Mouse (Mus musculus) bone marrow macrophage, adult 2 months (primary cell): ENCODE measurements around the gene Ifitm2. TPM values are rescaled to one million over a fixed set of nuclear protein-coding genes. Genes with fewer than 3 reads are reported as not detected.

ENCODE experiments used
- H3K27ac ChIP-seq: 2 replicates; pipeline ENCODE4 v1.5.1; 2012; ENCODE audit warnings: low read depth, low read length; ENCODE audit not compliant: insufficient read depth
- H3K4me1 ChIP-seq: 2 replicates; pipeline ENCODE4 v1.6.1; 2012; ENCODE audit warnings: low read length; ENCODE audit not compliant: control insufficient read depth, insufficient read depth
- H3K4me3 ChIP-seq: 2 replicates; pipeline ENCODE4 v1.5.1; 2012; ENCODE audit warnings: mild to moderate bottlenecking, low read length, moderate library complexity; ENCODE audit not compliant: insufficient read depth
- CTCF ChIP-seq: IDR thresholded peaks from 2 replicates; pipeline ENCODE4 v1.5.1; 2012; ENCODE audit warnings: low read depth, mild to moderate bottlenecking, low read length, moderate library complexity
- POLR2A ChIP-seq: IDR thresholded peaks from 2 replicates; pipeline ENCODE4 v1.6.1; 2012; ENCODE audit warnings: mild to moderate bottlenecking, low read depth, low read length, borderline replicate concordance
- polyA plus RNA-seq: library from polyadenylated mRNA; stranded (reverse); fragments of >200 nt; gene quantifications from 2 replicates; pipeline ENCODE4 v1.2.4, GENCODE M21; 2012; ENCODE audit not compliant: missing spikeins, insufficient read depth, insufficient read length

Ifitm2 gene
- polyA plus RNA-seq, 1 experiment, result 1,645 TPM

- no peak overlapping the region for H3K27ac ChIP-seq
- H3K4me1 ChIP-seq, result peaks cover 8% of the 10 kb centered on the region
- H3K4me3 ChIP-seq, result no peak overlapping the region
- TF ChIP-seq POLR2A, result no peak
- no peak for TF ChIP-seq CTCF
Observed at GRCm38 (mm10) chr7:140908181-140908580, 47.6 kb downstream of the Ifitm2 start.

GRCm38 (mm10) chr7:140907697-140908096, 48.1 kb downstream of the Ifitm2 start:
- Histone ChIP-seq H3K4me3 (no peak overlapping the region), H3K27ac (no peak overlapping the region), H3K4me1 (peaks cover 7% of the 10 kb centered on the region)
- TF ChIP-seq POLR2A, result no peak
- TF ChIP-seq CTCF, result no peak

GRCm38 (mm10) chr7:140907131-140907530, 48.7 kb downstream of the Ifitm2 start:
- H3K27ac ChIP-seq, result no peak overlapping the region
- TF ChIP-seq POLR2A, result no peak
- H3K4me1 ChIP-seq, result peaks cover 3% of the 10 kb centered on the region; the same call in 1 of the 2 replicates
- H3K4me3 ChIP-seq, result no peak overlapping the region

GRCm38 (mm10) chr7:140905642-140906081, 50.1 kb downstream of the Ifitm2 start:
- H3K4me3 ChIP-seq, result no peak overlapping the region
- no peak for TF ChIP-seq CTCF
- TF ChIP-seq POLR2A, result no peak
- peaks cover 3% of the 10 kb centered on the region; the same call in 1 of the 2 replicates for H3K4me1 ChIP-seq
- H3K27ac ChIP-seq, result no peak overlapping the region

Other genes with a start within 250 kb of the Ifitm2 start
- gene Cyp2e1, start 192.2 kb downstream of the Ifitm2 start, polyA plus RNA-seq, result not detected in 2 replicates
- gene Syce1, start 168.1 kb downstream of the Ifitm2 start, polyA plus RNA-seq, result not detected in 2 replicates
- gene Zfp941, start 133.8 kb downstream of the Ifitm2 start, polyA plus RNA-seq, result 0.19 and 0.20 TPM in 2 replicates
- not detected in 2 replicates for gene Urah, start 121.0 kb downstream of the Ifitm2 start, polyA plus RNA-seq
- not detected in 2 replicates for gene Scgb1c1, start 110.4 kb downstream of the Ifitm2 start, polyA plus RNA-seq
- not detected in 2 replicates for gene Odf3, start 108.2 kb downstream of the Ifitm2 start, polyA plus RNA-seq
- gene Gm45785, start 99.7 kb downstream of the Ifitm2 start, polyA plus RNA-seq, result not detected in 2 replicates
- gene Ric8a, start 99.0 kb downstream of the Ifitm2 start, polyA plus RNA-seq, result 58.2 and 61.2 TPM in 2 replicates
- 21.1 and 29.7 TPM in 2 replicates for gene Bet1l, start 98.4 kb downstream of the Ifitm2 start, polyA plus RNA-seq
- gene Psmd13, start 74.0 kb downstream of the Ifitm2 start, polyA plus RNA-seq, result 120 and 121 TPM in 2 replicates
- 16.2 and 20.1 TPM in 2 replicates for gene Sirt3, start 73.7 kb downstream of the Ifitm2 start, polyA plus RNA-seq
- 2.2 TPM in 1 of 2 replicates, not detected in the other for gene Cox8b, start 55.5 kb downstream of the Ifitm2 start, polyA plus RNA-seq
- gene Nlrp6, start 35.1 kb downstream of the Ifitm2 start, polyA plus RNA-seq, result not detected in 2 replicates
- gene Pgghg, start 14.6 kb downstream of the Ifitm2 start, polyA plus RNA-seq, result 11.5 and 13.8 TPM in 2 replicates
- 1.8 and 1.9 TPM in 2 replicates for gene Ifitm5, start 5.7 kb downstream of the Ifitm2 start, polyA plus RNA-seq
- 1.2 and 8.8 TPM in 2 replicates for gene Gm45717, start 50 bp downstream of the Ifitm2 start, polyA plus RNA-seq
- gene Ifitm1, start 11.2 kb upstream of the Ifitm2 start, polyA plus RNA-seq, result 31.2 and 38.0 TPM in 2 replicates
- gene Ifitm3, start 54.8 kb upstream of the Ifitm2 start, polyA plus RNA-seq, result 1,636 and 1,773 TPM in 2 replicates
- 31.9 and 45.4 TPM in 2 replicates for gene Ifitm6, start 61.9 kb upstream of the Ifitm2 start, polyA plus RNA-seq
- not detected in 2 replicates for gene Gm17387, start 73.1 kb upstream of the Ifitm2 start, polyA plus RNA-seq
- not detected in 2 replicates for gene B4galnt4, start 105.1 kb upstream of the Ifitm2 start, polyA plus RNA-seq
- gene Pkp3, start 122.2 kb upstream of the Ifitm2 start, polyA plus RNA-seq, result not detected in 2 replicates
- 1.6 and 3.9 TPM in 2 replicates for gene Sigirr, start 144.6 kb upstream of the Ifitm2 start, polyA plus RNA-seq
- not detected in 2 replicates for gene Ano9, start 161.8 kb upstream of the Ifitm2 start, polyA plus RNA-seq
- gene Ptdss2, start 166.4 kb upstream of the Ifitm2 start, polyA plus RNA-seq, result 20.7 and 21.5 TPM in 2 replicates
- 131 and 141 TPM in 2 replicates for gene Rnh1, start 216.9 kb upstream of the Ifitm2 start, polyA plus RNA-seq
- 29.7 and 36.1 TPM in 2 replicates for gene Hras, start 238.0 kb upstream of the Ifitm2 start, polyA plus RNA-seq
- gene Lrrc56, start 238.2 kb upstream of the Ifitm2 start, polyA plus RNA-seq, result 3.4 and 4.1 TPM in 2 replicates